Mouse (Mus musculus) embryonic facial prominence, embryonic 12.5 days (tissue): Measurements from ENCODE around the gene Fbxo48. TPM values are rescaled to one million over a fixed set of nuclear protein-coding genes. Genes with fewer than 3 reads are reported as not detected.
A peak's percentile ranks its signal among the peaks of the same experiment; 100 is the strongest.

Experiments
- ATAC-seq: fragments of 200-750 bp; cut with Nextera tagmentation; 2 replicates; pipeline ENCODE4 v1.8.0; 2017; ENCODE audit not compliant: insufficient number of reproducible peaks, insufficient read depth, low FRiP score, low TSS enrichment
- H3K27ac ChIP-seq: fragments of 300-500 bp; sonication (generic); 2 replicates; pipeline ENCODE4 v1.5.1; 2016; ENCODE audit warnings: mild to moderate bottlenecking
- H3K27me3 ChIP-seq: fragments of 300-500 bp; sonication (generic); 2 replicates; pipeline ENCODE4 v1.6.1; 2016; ENCODE audit warnings: mild to moderate bottlenecking, moderate library complexity
- H3K36me3 ChIP-seq: fragments of 300-500 bp; sonication (generic); 2 replicates; pipeline ENCODE4 v1.6.1; 2016; ENCODE audit warnings: mild to moderate bottlenecking
- H3K4me1 ChIP-seq: fragments of 300-500 bp; sonication (generic); 2 replicates; pipeline ENCODE4 v1.6.1; 2016
- H3K4me2 ChIP-seq: fragments of 300-500 bp; sonication (generic); replicated peaks from 2 replicates; pipeline ENCODE4 v1.6.1; 2016; ENCODE audit warnings: mild to moderate bottlenecking, moderate library complexity
- H3K4me3 ChIP-seq: fragments of 300-500 bp; sonication (generic); 2 replicates; pipeline ENCODE4 v1.5.1; 2016; ENCODE audit warnings: mild to moderate bottlenecking
- H3K9ac ChIP-seq: fragments of 300-500 bp; sonication (generic); 2 replicates; pipeline ENCODE4 v1.6.1; 2016; ENCODE audit warnings: mild to moderate bottlenecking, moderate library complexity
- H3K9me3 ChIP-seq: fragments of 300-500 bp; sonication (generic); 2 replicates; pipeline ENCODE4 v1.6.1; 2016; ENCODE audit warnings: mild to moderate bottlenecking, moderate library complexity
- WGBS: fragments of 180-500 bp; shearing (Covaris S2); methylation state at CpG from one replicate; pipeline ENCODE4 v1.1.7; 2016; 5-methylcytosine and 5-hydroxymethylcytosine counted together
- polyA plus RNA-seq: library from polyadenylated mRNA; unstranded; fragments of >200 nt; fragmentation: Nextera tagmentation; extraction: Ambion mirVana; gene quantifications from 2 replicates; pipeline ENCODE4 v1.2.1, GENCODE M21; 2016

The Fbxo48 gene
- polyA plus RNA-seq, 1 experiment from 2014 or later = 1.6 TPM

DNA sequence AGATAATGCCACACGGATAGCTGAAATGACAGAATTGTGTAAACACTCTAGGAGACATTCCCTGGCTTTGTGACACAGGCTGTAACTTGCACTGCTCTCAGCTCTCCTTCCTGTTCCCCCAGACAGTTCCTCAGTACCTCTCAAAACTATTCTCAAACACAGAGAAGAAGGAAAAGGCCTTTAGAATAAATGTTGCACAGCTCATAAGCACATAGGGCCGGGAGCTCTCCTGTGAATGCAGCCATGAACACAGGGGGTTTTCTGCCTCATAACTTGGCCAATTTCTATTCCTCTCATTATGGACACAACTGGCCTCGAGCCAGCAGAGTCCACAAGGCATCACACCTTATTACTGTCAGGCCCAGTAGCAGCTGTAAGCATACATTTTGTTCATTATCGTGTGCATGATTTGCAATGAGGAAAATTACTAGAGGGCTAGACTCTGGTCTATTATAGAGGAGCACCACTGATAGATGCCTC is 9.2 kb upstream of the Fbxo48 start:
- no peak for ATAC-seq
- Histone ChIP-seq H3K36me3 (no peaks in the 10 kb centered on the region), H3K9me3 (no peaks in the 10 kb centered on the region), H3K4me2 (no peak overlapping the region), H3K9ac (no peak overlapping the region), H3K4me1 (no peaks in the 10 kb centered on the region; the same call in 1 of the 2 replicates), H3K4me3 (no peak overlapping the region), H3K27me3 (no peaks in the 10 kb centered on the region), H3K27ac (no peak overlapping the region)
- WGBS = 72% methylated on average over 4 of the region's 4 CpGs

DNA sequence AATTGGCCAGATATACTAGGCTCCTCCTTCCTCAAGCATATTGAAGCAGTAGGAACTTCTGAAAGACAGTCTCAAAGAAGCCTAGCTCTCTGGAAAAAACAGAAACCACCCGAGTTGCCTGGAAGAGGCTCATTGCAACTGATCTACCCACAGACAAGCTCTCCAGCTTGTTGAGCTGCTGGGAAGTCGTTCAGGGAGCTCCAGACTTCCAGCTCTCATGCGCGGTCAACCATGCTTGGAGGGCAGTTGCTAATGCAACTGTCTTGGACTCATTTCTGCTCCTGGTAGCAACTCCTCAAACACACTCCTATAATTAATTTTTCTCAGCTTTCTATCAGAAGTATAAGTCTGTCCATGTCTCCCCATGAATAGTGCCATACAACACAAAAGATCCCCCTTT is 8.2 kb upstream of the Fbxo48 start:
- no peak overlapping the region for H3K9ac ChIP-seq
- H3K36me3 ChIP-seq = no peaks in the 10 kb centered on the region
- H3K4me1 ChIP-seq = no peaks in the 10 kb centered on the region; the same call in 1 of the 2 replicates
- WGBS = 84% methylated on average over 4 of the region's 4 CpGs
- no peaks in the 10 kb centered on the region for H3K27me3 ChIP-seq
- ATAC-seq = no peak
- H3K4me2 ChIP-seq = no peak overlapping the region
- no peak overlapping the region for H3K27ac ChIP-seq
- H3K9me3 ChIP-seq = no peaks in the 10 kb centered on the region
- H3K4me3 ChIP-seq = no peak overlapping the region

DNA sequence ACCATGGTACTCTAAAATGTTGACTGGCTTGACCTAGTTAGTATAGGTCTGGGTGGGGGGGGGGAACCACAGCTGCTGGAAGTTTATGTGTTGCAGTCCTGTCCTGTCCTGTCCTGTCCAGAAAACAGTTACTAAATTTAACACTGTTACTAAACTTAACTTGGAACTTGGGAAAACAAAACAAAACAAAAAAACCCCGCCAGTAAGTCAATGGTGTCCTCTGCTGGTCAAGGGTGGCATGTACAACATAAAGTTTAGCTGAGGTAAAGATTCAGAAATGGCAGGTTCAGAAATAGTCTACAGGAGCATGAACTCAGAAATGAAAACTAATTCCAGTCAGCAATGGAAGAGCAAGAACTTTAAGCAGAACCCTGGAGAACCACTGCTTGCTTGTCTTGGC is 2.4 kb upstream of the Fbxo48 start:
- H3K27ac ChIP-seq = no peak overlapping the region
- peaks cover 13% of the 10 kb centered on the region; the same call in 1 of the 2 replicates for H3K4me1 ChIP-seq
- 12% methylated on average over 1 of the region's 1 CpGs for WGBS

DNA sequence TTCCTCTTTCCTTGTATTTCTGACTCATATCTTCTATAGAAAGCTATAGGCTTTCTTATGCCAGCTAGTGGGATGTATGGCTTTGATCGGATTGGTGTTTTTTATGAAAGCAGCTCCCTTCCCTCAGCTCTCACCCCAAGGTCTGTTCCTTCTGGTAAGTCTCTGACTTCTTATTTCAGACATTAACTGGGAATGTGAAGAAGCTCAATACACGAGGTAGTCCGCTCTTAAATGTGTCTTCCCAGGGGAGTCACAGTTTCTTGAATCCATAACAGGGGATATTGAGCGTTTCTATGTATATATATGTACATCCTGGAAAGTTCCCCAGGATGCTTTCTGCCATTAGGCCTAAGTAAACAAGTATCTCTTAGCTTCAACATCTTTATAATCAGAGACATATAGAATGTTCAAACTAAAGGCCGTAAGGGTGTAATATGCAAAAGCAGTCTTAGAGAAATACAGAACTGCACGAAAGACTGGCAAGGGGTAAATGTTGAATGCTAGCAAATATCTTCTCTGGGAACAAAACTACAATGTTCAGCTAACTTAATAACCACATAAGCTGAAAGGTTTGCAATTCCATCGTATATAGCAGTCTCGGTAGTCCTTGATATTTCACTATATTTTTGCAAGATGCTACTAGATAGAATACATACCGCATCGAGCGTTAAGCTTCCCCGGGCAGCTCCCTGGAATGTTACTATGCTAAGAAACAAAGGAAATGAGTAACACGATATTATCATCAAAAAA is 774 bp upstream of the Fbxo48 start:
- peak overlapping the region; percentile 69 for H3K4me3 ChIP-seq
- H3K36me3 ChIP-seq = no peaks in the 10 kb centered on the region
- H3K4me1 ChIP-seq = peaks cover 13% of the 10 kb centered on the region; the same call in 1 of the 2 replicates
- no peak for ATAC-seq
- H3K4me2 ChIP-seq = peak overlapping the region; percentile 84
- no peaks in the 10 kb centered on the region for H3K27me3 ChIP-seq
- H3K9me3 ChIP-seq = no peaks in the 10 kb centered on the region
- H3K27ac ChIP-seq = no peak overlapping the region
- H3K9ac ChIP-seq = peak overlapping the region; percentile 41
- WGBS = 49% methylated on average over 13 of the region's 13 CpGs

More for the DNA sequence above, 2.4 kb upstream of the Fbxo48 start:
- ATAC-seq = no peak
- no peak overlapping the region for H3K4me2 ChIP-seq
- H3K9me3 ChIP-seq = no peaks in the 10 kb centered on the region
- H3K9ac ChIP-seq = no peak overlapping the region
- no peak overlapping the region for H3K4me3 ChIP-seq
- H3K36me3 ChIP-seq = no peaks in the 10 kb centered on the region
- H3K27me3 ChIP-seq = no peaks in the 10 kb centered on the region

DNA sequence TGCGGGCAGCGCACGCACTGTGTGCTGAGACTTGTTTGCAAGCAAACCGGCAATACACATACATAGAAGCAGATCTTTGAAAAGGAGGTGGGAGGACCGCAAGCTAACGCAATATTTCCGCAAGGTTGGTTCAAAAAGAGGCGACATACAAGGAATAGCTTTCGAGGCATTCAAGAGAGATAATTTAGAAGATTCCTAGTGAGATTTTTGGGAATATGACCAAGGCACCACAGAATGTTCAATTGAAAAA is 511 bp downstream of the Fbxo48 start:
- H3K36me3 ChIP-seq = 0 out of 2 replicates have a peak, but pooled peaks cover 3% of the 10 kb centered on the region
- peak overlapping the region; percentile 58 for H3K9ac ChIP-seq
- peaks cover 13% of the 10 kb centered on the region; the same call in 1 of the 2 replicates for H3K4me1 ChIP-seq
- H3K27ac ChIP-seq = peak overlapping the region; percentile 61; the same call in 1 of the 2 replicates
- peak overlapping the region; percentile 69 for H3K4me3 ChIP-seq
- ATAC-seq = no peak
- no peaks in the 10 kb centered on the region for H3K27me3 ChIP-seq
- H3K4me2 ChIP-seq = peak overlapping the region; percentile 84
- no peaks in the 10 kb centered on the region for H3K9me3 ChIP-seq
- WGBS = 10% methylated on average over 9 of the region's 9 CpGs

DNA sequence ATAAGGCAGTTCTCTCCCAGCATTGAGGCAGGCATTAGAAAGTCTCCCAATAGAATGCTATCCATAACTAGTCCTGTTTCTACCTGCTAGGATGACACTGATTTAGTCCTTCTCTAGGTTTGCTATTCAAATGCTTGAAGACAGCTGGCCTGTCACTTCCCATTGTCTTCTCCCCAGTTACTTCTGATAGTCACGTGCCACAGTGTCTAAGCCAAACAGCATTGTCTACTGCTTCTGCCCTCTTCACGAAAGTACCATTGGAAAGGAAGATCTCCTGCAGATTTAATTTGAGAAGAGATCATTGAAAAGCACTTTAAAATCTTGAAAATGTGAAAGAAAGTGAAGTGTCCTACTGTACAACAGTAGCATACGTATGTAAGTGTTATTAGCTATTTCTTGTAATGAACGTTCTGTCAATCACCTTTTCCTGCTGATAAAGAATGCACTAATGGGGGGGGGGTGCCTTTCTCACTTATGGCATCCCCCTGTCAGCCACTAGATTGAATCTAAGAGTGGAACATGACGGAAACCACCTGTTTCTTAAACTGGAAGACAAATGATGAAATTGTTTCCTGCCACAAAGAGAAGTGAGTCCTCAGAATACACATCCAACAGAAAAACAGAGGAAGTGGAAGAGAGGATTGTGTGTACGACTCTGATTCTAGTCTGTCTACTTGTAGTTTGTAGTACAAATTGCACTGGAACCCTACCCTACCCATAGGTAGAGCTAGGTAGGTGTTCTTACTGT is 5.1 kb downstream of the Fbxo48 start:
- Histone ChIP-seq H3K4me3 (no peak overlapping the region), H3K4me1 (peaks cover 7% of the 10 kb centered on the region; the same call in 1 of the 2 replicates), H3K4me2 (no peak overlapping the region), H3K9ac (no peak overlapping the region), H3K9me3 (no peaks in the 10 kb centered on the region), H3K36me3 (0 out of 2 replicates have a peak, but pooled peaks cover 3% of the 10 kb centered on the region), H3K27ac (no peak overlapping the region), H3K27me3 (no peaks in the 10 kb centered on the region)
- WGBS = 88% methylated on average over 6 of the region's 6 CpGs
- ATAC-seq = no peak

DNA sequence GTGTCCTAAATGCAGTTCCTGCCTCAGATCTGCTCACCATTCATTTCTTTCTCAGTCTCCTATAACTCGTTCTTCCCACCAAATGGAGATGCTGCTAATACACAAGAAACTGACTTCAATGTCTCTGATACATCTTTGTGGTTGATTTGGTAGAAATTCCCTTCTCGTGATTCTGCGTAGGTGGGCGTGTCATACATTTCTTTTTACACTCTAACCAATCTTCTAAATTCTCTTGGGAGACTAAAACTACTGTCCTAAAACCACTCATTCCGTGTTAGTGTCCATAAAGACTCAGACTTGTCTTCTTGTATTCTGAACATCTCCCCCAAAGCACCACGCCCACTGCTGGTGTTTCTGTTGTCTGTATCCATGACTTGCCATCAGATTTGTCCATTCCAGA is 5.9 kb downstream of the Fbxo48 start:
- Histone ChIP-seq H3K9ac (no peak overlapping the region), H3K36me3 (0 out of 2 replicates have a peak, but pooled peaks cover 3% of the 10 kb centered on the region), H3K4me2 (no peak overlapping the region), H3K9me3 (no peaks in the 10 kb centered on the region), H3K27me3 (no peaks in the 10 kb centered on the region), H3K4me3 (no peak overlapping the region), H3K27ac (no peak overlapping the region), H3K4me1 (peaks cover 3% of the 10 kb centered on the region; the same call in 1 of the 2 replicates)
- ATAC-seq = no peak
- 90% methylated on average over 6 of the region's 6 CpGs for WGBS

DNA sequence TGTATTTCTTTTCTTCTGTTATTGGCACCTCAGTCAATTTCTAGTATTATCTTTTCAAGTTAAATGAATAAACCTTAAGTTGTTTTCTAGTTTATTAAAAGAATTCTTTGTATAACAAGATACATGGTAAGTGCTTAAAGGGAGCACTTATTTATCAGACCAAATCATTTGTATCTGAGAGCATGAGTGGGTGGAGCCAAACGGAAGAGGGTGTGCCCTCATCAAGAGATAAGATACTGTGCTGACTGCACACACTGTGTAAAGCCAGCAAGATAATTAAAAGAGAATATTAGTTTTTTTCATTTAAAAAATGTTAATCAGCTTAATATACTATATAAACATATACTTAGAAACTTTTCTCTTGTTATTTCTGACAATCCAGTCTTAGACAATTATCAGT is 7.3 kb downstream of the Fbxo48 start:
- Histone ChIP-seq H3K27ac (no peak overlapping the region), H3K4me1 (0 out of 2 replicates have a peak, but pooled peaks cover 2% of the 10 kb centered on the region), H3K27me3 (no peaks in the 10 kb centered on the region), H3K4me3 (no peak overlapping the region), H3K9me3 (no peaks in the 10 kb centered on the region), H3K9ac (no peak overlapping the region), H3K36me3 (0 out of 2 replicates have a peak, but pooled peaks cover 3% of the 10 kb centered on the region), H3K4me2 (no peak overlapping the region)
- ATAC-seq = no peak
- WGBS = 87% methylated on average over 1 of the region's 1 CpGs

DNA sequence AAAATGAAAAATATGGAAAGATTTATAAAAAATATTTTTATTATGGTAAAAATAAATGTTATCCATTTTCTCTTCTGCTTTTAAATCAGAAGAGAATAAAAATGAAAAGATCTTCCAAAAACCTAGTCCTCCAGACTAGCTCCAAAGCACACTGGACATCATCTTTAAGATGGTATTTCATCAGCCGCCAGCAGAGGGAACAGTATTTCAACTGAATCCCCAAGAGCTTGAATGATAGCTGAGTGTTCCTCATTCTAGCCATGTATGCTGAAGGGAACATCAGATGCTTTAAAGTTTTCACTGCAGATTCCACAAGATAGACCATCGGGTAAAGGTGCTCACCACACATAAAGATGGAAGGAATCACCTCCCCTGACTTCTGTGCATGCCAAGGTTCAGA is 16.6 kb downstream of the Fbxo48 start:
- Histone ChIP-seq H3K9me3 (no peaks in the 10 kb centered on the region), H3K27ac (no peak overlapping the region), H3K4me1 (no peaks in the 10 kb centered on the region), H3K36me3 (no peaks in the 10 kb centered on the region), H3K4me3 (no peak overlapping the region), H3K4me2 (no peak overlapping the region), H3K27me3 (no peaks in the 10 kb centered on the region), H3K9ac (no peak overlapping the region)
- ATAC-seq = no peak
- WGBS = 45% methylated on average over 2 of the region's 2 CpGs

DNA sequence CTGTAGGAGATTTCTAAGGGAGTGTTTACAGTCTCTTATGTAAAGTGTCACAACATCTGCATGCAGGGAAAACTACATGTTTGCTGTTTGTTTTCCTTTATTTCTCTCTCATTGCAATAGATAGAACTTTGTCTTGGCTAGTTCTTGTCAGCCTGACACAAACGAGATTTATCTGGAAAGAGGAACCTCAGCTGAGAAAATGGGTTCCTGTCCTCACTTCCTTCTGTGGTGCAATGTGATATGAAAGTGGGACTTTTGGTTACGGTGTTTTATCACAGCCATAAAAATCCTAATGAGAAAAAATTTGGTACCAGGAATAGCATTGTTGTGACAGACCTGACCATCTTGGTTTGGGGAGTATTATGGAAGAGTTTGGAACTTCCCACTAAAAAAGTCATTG is 18.5 kb downstream of the Fbxo48 start:
- no peak for ATAC-seq
- Histone ChIP-seq H3K9ac (no peak overlapping the region), H3K4me3 (no peak overlapping the region), H3K9me3 (no peaks in the 10 kb centered on the region), H3K36me3 (no peaks in the 10 kb centered on the region), H3K27ac (no peak overlapping the region), H3K4me1 (no peaks in the 10 kb centered on the region), H3K27me3 (no peaks in the 10 kb centered on the region), H3K4me2 (no peak overlapping the region)
- WGBS = 76% methylated on average over 2 of the region's 2 CpGs

DNA sequence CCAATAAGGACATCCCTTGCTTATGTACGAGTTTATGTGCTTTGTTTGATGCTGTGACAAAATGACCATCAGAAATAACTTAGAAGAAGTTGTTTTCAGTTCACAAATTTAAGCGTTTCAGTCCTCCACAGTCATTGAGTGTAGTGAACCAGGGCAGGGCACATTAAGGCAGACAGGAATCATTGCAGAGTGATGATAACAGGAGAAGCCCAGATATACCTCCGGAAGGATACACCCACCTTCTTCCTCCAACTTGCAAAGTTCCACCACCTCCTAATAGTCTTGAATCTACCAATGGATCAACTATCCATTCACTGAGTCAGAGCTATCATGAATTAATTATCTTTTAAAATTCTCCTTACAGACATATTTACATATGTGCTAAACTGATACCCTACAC is 20.9 kb downstream of the Fbxo48 start:
- H3K4me1 ChIP-seq = no peaks in the 10 kb centered on the region
- WGBS = 83% methylated on average over 3 of the region's 3 CpGs
- H3K9me3 ChIP-seq = no peaks in the 10 kb centered on the region
- no peak overlapping the region for H3K4me3 ChIP-seq
- H3K9ac ChIP-seq = no peak overlapping the region
- no peaks in the 10 kb centered on the region for H3K36me3 ChIP-seq
- no peak overlapping the region for H3K27ac ChIP-seq
- H3K27me3 ChIP-seq = no peaks in the 10 kb centered on the region
- no peak for ATAC-seq
- H3K4me2 ChIP-seq = no peak overlapping the region

DNA sequence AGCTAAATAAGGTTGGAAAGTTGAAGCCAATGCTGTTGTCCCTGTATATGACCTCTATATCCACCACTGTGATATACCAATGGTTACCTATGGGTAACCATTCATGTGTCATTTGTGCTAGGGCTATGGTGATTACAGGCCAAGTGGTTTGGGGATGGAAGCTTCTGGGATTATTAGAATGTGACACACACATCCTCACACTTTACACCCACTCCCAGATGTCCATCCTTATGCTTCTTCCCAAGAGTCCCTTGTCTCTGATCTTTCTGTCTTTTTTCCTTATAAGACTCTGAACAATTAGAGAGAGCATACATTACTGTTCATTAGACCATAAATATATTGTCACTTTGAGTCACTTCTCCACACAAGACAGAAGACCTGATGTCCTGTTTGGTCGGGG is 21.9 kb downstream of the Fbxo48 start:
- H3K27ac ChIP-seq = no peak overlapping the region
- no peak overlapping the region for H3K4me2 ChIP-seq
- H3K9me3 ChIP-seq = no peaks in the 10 kb centered on the region
- H3K36me3 ChIP-seq = no peaks in the 10 kb centered on the region
- no peaks in the 10 kb centered on the region for H3K27me3 ChIP-seq
- no peak for ATAC-seq
- no peak overlapping the region for H3K4me3 ChIP-seq
- H3K9ac ChIP-seq = no peak overlapping the region
- WGBS = 83% methylated on average over 1 of the region's 1 CpGs
- no peaks in the 10 kb centered on the region for H3K4me1 ChIP-seq
